Mouse (Mus musculus): ENCODE data around the gene Anxa4. TPM values are rescaled to one million over a fixed set of nuclear protein-coding genes. Genes with fewer than 3 reads are reported as not detected.

The Anxa4 gene
- polyA plus RNA-seq, 1 experiment from 2014 or later: 146 TPM

Other genes starting within 250 kb of the Anxa4 start
- 360 and 682 TPM in 2 replicates for gene Asprv1, start 165.4 kb downstream of the Anxa4 start, polyA plus RNA-seq (2015; fragmentation: Nextera tagmentation; extraction: Ambion mirVana)
- gene Mxd1, start 124.4 kb downstream of the Anxa4 start, polyA plus RNA-seq (2015; fragmentation: Nextera tagmentation; extraction: Ambion mirVana): 21.5 and 30.5 TPM in 2 replicates
- 87.3 and 107 TPM in 2 replicates for gene Snrnp27, start 109.1 kb downstream of the Anxa4 start, polyA plus RNA-seq (2015; fragmentation: Nextera tagmentation; extraction: Ambion mirVana)
- gene Gmcl1, start 60.2 kb downstream of the Anxa4 start, polyA plus RNA-seq (2015; fragmentation: Nextera tagmentation; extraction: Ambion mirVana): 20.0 and 20.4 TPM in 2 replicates
- 9.1 and 13.7 TPM in 2 replicates for gene Aak1, start 55.9 kb upstream of the Anxa4 start, polyA plus RNA-seq (2015; fragmentation: Nextera tagmentation; extraction: Ambion mirVana)
- 94.6 and 96.8 TPM in 2 replicates for gene Nfu1, start 215.7 kb upstream of the Anxa4 start, polyA plus RNA-seq (2015; fragmentation: Nextera tagmentation; extraction: Ambion mirVana)
- gene Gfpt1, start 249.3 kb upstream of the Anxa4 start, polyA plus RNA-seq (2015; fragmentation: Nextera tagmentation; extraction: Ambion mirVana): 31.0 and 35.8 TPM in 2 replicates

All from stomach, embryonic 16.5 days (tissue).